Mouse (Mus musculus): Measurements from ENCODE around the gene Neu1.

- TF ChIP-seq ETS1 (conservative IDR thresholded peaks at IDR 0.05; ENCODE audit: low read depth, low read length) = no peak
- TF ChIP-seq MAX (IDR thresholded peaks at IDR 0.05; ENCODE audit: low read length) = no peak
Measured at GRCm38 (mm10) chr17:34979631-34980030, 48.6 kb downstream of the Neu1 start.

Data from CH12.LX (cell line).